Mouse (Mus musculus) kidney, adult 9 months (tissue): ENCODE results near the gene Ugt1a8.
"Not testable (repeated sequence)": the region's sequence is repeated elsewhere in the genome, so short reads cannot be mapped to it uniquely, and the experiment has no call there.

ENCODE experiments used
- DNase-seq: peaks from one replicate; pipeline ENCODE4 v3.0.0; 2022

Ugt1a8 gene

DNA sequence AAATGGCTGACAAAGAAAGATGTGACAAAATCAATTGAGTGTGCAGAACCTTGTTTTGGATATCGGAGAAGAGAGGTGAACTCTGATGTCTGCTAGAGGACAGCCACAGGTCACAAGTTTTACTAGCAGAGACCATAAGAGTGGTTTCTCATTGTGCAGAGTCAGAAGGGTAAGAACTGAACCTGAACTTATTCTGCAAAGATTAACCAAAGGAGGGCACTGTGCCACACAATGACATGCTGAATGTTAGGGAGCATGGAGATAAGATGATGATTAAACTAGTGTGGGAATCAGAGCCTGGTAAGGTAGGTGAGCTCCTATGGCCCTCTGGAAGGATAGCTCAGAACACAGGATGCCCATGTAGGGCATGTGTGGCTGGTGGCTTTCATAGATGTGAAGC is 108.1 kb downstream of the Ugt1a8 start:
- peak; percentile 97 for DNase-seq

DNA sequence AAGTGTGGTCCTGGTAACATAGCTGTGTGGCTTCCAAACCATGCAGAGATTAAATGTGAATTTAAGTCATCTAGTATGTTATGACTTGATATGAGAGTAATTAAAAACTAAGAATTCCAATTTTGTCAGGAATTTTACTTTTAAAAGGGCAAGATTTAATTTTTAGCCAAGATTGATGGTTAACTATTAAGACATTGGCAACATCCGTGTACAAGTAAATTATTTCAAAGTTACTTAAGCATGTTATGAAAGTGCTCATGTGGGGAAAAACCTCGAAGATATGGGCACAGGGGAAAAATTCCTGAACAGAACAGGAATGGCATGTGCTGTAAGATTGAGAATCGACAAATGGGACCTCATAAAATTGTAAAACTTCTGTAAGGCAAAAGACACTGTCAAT is 109.8 kb downstream of the Ugt1a8 start:
- DNase-seq, result peak; percentile 77

DNA sequence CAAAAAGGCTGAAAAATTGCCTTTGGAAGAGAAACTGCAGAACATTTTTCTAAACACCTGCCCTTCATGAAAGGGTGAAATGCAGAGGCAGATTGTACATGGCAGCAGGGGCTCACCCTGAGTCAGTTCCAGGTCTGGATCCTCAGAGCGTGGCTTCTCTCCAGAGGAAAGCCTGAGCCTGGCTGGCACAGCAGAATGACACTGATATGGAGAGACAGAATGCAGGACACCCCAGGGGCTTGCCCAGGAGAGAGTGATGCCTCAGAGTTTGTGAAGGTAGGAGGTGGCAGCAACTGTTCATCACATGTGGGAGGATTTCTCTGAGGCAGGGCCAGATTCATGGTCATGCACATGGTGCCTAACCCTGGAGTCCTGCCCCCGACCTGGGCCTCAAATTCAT is 112.4 kb downstream of the Ugt1a8 start:
- DNase-seq, result no peak

DNA sequence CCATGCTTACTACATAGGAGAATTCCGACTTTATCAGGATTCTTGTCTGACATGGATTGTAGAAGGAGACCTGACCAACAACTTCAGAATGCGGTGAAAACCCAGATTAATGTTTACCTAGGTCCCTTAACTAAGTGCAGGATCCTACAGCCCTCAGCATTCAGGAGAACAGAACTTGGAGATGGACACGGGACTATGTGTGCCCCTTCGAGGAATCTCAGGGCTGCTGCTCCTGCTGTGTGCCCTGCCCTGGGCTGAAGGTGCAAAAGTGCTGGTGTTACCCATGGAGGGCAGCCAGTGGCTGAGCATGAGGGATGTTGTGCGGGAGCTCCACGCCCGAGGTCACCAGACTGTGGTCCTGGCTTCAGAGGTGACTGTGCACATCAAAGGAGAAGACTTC is 112.8 kb downstream of the Ugt1a8 start, which contains the start of gene Ugt1a2:
Gene Ugt1a2 (plus strand): TSS at position 146 of the 400 bp plus-strand sequence.
- peak; percentile 62 for DNase-seq

DNA sequence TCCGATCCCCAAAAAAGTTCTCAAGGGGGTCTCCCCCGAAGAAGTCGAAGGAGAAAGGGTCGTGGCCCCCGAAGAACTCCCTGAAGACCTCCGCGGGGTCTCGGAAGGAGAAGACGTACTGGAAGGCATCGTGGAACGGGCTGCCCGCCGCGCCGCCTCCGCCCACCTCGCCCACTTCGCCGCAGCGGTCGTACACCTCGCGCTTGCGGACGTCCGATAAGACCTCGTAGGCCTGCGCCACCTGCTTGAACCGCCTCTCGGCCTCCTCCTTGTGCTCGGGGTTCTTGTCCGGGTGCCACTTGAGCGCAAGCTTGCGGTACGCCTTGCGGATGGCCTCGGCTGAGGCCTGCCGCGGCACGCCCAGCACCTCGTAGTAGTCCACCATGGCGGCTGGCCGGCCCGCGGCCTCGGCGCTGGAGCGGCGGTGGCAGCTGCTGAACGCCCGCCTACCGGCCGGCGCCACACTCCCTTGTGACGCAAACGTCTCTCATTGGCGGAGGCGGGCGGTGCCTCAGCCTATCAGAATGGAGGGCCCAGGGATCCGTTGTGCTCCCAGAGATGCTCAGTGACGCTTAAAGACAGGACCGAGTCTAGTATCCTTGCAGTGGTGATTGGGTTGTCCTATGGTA is 117.8 kb downstream of the Ugt1a8 start, which contains the start of gene Dnajb3:
Gene Dnajb3 (minus strand): TSS at position 489 of the 629 bp plus-strand sequence.
- DNase-seq, result peak; percentile 52

DNA sequence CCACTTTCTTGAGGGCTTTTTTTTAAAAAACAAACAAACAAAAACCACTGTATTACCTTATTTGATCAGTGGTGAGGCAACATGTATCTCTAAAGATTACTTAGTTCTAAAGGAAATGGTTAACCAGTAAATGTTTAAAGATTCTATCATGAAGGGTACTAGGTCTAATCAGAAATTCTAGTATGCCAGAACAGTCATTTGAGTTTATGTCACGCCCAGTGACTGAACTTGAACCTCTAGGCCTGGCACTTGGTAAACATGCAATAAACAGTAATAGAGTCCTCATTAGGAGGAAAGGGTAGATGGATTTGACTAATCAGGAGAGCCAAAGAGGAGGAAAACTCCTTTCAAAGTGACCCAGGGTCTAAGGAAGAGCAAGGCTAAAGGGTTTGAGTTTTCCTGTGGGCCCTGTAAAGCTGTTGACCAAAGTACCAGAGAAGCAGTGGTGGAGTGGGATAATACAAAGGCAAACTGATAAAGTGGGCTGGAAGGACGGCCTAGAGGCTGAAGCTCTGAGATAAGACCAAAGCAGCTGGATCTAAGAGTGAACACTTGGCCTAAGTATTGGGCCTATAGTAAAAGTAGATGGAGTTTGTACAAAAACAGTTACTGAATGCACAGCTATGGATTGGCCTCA is 119.3 kb downstream of the Ugt1a8 start:
- no peak for DNase-seq

DNA sequence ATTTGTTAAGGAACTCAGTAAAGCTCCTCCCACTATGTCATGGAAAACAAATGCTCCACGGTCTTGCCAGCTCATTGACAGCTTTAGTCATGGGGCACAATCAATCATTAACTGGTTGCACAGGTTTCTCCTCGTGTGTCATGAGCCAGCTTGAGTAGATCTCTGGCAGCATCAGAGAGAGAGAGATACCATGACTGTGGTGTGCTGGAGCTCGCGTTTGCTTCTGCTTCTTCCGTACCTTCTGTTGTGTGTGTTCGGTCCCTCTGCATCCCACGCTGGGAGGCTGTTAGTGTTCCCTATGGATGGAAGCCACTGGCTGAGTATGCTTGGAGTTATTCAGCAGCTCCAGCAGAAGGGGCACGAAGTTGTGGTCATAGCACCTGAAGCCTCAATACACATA is 124.2 kb downstream of the Ugt1a8 start, which contains the start of gene Ugt1a1:
Gene Ugt1a1 (plus strand): TSS at position 148 of the 400 bp plus-strand sequence.
- DNase-seq, result peak; percentile 71

DNA sequence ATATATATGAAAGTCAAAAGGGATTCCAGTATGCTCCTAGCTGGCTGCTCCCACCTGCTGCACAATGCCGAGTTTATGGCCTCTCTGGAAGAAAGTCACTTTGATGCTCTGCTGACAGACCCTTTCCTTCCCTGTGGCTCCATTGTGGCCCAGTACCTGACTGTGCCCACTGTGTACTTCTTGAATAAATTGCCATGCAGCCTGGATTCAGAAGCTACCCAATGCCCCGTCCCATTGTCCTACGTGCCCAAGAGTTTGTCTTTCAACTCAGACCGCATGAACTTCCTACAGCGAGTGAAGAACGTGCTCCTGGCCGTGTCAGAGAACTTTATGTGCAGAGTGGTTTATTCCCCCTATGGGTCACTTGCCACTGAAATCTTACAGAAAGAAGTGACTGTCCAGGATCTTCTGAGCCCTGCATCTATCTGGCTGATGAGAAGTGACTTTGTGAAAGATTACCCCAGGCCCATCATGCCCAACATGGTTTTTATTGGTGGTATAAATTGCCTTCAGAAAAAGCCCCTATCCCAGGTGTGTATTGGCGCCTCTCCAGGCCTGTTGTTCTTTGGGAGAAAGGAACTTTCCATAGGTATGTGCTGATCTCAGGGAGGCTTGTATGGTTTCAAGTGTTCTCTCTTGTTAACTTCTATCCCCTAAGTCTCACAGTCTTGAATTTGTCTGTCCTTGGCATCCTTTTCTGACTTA is 124.9 kb downstream of the Ugt1a8 start:
- no peak for DNase-seq

DNA sequence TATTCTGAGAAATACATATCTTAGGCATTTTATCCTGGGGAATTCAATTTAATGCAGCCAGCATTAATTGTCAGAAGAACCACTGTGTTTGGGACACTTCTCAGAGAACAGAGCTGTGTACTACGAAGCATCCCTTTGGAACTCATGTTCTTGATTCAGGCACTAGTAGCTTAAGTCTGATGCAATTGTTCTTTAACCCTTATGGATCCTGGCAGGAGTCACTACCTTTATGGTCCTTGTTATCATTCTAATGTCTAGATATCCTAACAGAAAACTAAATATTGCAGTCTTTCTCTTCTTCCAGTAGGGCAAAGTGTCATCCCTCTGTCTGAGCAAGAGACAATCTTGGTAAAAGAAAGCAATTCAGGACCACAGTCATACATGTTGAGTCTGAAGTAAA is 125.4 kb downstream of the Ugt1a8 start:
- no peak for DNase-seq

DNA sequence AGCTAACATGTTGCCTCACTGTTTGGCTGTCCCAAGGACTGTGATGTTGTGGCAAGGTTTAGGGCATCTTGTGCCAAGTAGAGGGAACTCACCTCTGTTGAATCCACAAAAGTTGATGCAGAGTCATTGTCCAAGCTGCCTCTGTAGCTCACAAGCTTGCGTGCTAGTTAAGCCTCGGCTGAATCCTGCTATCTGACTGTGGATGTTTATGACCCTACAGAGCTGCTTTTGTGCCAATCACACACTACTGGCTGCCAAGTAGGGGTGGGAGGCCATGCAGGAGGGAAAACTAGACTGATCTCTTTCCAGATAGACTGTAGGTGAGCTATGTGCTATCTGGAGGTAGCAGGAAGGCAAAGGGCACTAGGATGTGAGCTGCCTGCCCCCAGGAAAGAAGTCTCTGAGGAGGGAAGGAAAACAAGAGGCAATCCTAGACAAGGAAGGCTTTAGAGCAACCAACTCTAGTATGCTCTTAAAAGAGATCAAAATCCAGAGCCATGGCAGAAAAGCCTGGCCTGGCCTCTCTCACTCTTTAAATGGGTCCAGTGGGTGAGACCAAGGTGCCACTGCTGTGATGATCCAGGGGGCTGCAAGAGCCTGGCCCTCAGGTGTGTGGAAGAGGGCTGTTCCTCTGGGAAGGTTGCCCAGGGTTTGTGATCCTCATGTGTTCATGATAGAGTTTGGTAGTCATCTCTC is 126.3 kb downstream of the Ugt1a8 start:
- no peak for DNase-seq

DNA sequence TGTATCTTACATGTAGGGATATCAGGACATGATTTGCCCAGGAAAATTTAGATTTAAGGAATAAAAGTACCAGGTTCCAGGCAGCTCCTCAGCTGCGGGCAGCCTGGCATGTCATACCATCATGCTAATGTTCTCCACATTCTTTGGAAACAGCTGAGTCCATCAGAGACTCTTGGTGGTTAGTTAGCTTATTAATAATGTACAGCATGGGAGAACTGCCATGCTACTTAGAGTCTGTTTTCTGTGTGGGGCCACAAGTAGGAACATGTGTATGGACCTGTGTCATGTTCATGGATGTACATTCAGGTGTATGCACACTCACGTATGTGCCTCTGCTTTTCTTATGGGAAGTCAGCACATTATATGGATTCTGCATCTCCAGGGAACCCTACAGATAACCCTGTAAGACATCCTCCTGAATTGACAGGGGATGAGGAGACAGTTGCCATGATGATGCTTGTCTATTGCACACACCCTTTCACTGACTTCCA is 126.9 kb downstream of the Ugt1a8 start:
- no peak for DNase-seq

DNA sequence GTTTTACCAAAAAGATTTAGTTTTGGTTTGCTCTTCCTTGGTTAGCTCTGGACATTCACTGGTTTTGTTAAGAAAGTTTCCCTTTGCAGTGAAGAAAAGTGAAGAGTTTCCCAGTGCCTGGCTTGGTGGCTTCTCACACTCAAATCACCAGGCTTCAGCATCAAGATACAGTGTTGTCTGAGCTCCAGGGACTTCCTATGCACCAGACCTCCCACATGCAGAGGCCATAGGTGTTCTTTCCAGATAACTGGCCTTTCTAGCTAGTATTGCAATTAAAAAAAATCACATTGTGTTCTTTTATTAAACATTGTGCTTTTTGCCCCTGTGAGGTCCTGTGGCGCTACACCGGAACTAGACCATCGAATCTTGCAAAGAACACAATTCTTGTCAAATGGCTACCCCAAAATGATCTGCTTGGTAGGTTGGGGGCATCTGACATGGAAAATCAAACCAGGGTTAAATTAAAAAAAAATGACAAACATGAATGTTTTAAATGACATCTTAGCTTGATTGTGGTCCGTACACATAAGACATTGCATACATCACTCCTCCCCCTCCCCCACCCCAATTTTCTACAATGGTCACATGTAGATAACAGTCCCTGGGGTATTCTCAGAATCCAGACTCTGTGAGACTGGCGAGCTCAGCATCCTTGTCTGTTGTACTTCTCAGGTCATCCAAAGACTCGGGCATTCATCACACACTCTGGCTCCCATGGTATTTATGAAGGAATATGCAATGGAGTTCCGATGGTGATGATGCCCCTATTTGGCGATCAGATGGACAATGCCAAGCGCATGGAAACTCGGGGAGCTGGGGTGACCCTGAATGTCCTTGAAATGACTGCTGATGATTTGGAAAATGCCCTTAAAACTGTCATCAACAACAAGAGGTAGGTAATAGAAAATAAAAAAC is 128.1 kb downstream of the Ugt1a8 start:
- DNase-seq, result no peak

DNA sequence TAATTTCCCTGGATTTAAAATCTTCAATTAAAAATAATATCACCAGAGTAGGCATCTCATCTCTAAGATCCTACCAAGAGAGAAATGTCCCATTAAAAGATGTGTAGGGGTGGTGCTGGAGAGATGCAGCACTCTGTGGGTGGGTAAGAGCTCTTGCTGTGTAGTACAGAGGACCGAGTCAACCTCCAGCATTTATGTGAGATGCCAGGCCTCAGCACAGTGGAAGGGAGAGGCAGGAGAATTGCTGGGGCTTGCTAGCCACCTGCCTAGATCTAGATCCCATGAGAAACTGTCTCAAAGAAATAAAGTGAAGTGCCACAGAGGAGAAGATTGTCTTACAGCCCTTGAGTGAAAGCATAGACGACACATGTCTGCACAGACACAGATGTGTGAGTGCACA is 128.9 kb downstream of the Ugt1a8 start:
- no peak for DNase-seq

DNA sequence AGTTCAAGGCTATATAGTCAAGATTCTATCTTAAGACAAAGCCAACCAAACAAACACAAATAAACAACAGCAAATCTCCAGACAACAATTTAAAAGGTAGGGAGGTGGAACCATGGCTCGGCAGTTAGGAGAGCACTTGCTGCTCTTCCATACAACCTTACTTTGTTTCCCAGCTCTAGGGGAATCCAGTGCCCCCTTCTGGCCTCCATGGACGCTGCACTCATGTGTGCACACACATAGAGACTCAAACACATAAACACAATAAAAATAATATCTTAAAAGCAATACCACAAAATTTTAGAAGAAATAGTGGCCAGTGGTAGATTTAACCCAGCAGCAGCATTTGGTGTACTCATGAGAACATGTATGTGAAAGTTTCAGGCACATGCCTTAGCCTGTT is 129.5 kb downstream of the Ugt1a8 start:
- DNase-seq, result peak; percentile 20

DNA sequence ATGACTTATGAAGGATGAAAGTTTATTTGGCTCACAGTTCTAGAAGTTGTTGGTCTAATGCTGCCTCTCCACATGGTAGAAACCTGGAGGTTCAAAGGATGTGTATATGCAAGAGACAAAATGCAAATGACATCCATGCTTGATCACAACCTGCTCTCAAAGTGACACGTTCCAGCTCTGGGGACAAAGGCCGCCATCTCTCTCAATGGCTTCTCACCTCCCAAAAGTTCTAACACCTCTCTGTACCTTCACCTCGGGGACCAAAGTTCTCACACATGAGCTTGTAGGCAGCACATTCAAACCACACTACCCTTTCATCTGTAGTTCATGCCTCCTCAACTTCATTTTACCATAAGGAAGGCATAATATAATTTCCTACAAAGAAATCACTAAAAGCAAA is 130.0 kb downstream of the Ugt1a8 start:
- DNase-seq, result no peak

DNA sequence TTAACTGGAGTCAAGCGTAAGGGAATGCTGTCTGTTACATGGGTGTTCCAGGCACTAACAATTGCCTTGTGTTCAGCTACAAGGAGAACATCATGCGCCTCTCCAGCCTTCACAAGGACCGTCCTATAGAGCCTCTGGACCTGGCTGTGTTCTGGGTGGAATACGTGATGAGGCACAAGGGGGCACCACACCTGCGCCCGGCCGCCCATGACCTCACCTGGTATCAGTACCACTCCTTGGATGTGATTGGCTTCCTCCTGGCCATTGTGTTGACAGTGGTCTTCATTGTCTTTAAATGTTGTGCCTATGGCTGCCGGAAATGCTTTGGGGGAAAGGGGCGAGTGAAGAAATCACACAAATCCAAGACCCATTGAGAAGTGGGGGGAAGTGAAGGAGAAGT is 130.4 kb downstream of the Ugt1a8 start:
- peak; percentile 14 for DNase-seq

DNA sequence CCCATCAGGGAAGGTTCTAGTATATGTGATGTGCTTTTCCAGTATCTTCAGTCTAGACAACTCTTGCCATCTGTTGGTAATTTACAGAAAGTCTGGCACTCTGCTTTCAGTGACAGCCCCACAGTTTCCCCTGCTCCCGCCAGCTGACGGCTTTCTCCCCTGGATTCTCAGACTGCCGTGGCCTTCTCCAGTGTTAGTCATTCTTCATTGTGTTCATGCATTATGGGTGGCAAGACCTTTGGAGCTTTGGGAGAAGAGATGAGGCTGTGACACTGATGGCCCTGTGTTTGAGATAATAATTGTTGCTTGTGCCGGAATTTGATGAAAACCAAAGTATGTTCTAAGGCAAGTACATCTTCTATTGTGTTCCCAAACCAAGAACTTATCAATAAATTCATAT is 131.0 kb downstream of the Ugt1a8 start:
- DNase-seq, result no peak

DNA sequence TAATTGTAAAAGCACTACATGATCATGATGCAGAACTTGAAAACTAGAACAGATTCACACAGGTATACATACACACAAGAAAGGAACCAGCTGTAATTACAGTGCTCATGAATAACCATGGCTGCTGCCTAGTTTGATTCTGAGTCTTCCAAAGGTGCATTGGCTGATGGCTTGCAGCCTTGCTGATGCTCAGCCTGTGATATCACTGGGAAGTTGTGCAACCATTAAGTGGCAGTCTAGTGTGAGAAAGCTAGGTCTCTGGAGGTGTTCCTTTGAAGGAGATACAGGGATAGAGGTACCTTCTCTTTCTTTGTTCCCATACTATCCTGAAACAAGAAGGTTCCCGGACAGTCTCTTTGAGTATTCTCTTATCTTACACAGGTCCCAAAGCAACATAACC is 131.4 kb downstream of the Ugt1a8 start:
- no peak for DNase-seq

DNA sequence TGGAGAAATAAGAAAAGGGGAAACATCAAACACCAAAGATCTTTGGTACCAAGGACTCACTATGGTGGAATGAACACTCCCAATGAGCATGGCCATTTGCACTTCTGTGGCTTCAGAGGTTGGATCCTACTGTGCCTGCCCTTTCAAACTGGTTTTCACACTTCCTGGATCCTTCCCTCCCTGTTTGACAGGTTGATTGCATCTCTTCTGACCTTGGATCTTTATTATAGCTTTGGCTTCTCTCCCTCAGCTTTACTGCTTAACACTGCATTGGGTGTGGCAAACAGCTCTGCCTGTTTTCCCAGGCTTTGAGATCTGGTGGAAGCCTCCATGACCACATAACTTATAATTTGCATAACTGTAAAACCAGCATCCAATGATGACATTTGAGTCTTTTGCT is 132.7 kb downstream of the Ugt1a8 start:
- DNase-seq, result peak; percentile 20

DNA sequence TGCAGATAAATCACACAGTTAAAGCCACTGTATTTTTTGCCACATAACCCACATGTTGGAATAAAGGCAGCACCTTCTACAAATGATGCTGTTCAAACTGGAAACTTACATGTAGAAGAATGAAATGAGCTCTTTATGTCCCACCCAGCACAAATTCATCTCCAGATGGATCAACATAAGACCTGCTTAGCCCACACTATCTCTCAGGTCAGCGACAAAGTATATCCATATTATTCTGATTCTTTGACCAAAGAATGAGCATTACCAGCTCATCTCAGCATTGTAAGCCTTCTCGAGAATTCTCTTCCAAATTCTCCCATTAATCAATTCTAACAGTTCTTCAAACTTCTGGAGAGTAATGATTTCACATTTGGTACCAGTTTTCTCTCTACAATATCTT is 134.6 kb downstream of the Ugt1a8 start:
- no peak for DNase-seq

DNA sequence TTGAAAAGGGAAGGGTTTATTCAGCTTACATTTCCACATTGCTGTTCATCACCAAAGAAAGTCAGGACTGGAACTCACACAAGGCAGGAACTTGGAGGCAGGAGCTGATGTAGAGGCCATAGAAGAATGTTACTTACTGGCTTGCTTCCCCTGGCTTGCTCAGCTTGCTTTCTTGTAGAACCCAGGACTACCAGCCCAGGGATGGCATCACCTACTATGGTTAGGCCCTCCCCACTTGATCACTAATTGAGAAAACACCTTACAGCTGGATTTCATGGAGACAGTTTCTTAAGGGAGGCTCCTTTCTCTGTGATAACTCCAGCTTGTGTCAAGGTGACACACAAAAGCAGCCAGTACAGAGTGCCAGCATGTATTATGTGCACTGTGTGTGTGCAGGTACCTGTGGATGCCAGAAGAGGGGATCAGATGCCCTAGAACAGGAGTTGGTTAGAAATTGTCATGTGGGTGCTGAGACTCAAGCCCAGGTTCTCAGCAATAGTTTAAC is 135.4 kb downstream of the Ugt1a8 start:
- not testable (repeated sequence) for DNase-seq

DNA sequence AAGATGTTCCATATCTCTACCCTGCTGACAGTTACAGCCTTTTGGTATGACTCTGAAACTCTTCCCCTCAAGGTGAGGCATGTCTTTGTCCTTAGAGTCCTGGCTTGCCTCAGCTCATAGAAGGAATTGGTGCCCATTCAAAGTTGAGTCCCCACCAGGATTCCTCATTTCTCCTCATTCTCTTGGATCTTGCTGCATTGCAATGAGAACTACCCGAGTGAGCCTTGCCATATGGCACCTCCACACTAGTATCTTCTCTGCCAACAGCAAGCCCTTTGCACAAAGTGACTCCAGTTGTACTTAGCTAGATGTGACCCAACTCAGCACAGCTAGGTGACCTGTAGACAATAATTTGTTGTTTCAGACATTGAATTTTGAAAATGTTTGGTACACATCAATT is 136.0 kb downstream of the Ugt1a8 start:
- no peak for DNase-seq
